Mouse (Mus musculus): ENCODE results near the gene Olfr532. TPM values are rescaled to one million over a fixed set of nuclear protein-coding genes. Genes with fewer than 3 reads are reported as not detected.

The Olfr532 gene
- polyA plus RNA-seq (2012; rRNA removed) = not detected in 2 replicates

DNA sequence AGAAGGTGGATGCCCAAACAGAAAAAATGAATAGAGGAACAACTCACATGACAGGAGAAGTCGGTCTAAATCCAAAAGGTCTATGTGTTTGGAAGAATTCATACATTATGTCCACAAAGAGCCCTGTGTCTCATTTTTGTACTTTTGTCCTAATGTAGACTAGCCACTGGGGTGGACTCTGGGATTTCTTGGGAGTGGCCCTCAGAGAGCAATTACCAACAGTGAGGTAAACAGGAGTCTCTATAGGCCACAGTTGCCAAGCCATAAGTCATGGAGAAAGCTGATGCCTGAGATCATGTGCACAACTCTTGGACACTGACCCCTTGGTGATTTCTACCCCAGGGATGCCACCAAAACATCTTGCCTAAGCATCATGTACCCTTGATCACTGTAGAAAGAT, at the start of gene Olfr532:
TSS of gene Olfr532 (minus strand) at position 101 of the 400 bp plus-strand sequence.

DNA sequence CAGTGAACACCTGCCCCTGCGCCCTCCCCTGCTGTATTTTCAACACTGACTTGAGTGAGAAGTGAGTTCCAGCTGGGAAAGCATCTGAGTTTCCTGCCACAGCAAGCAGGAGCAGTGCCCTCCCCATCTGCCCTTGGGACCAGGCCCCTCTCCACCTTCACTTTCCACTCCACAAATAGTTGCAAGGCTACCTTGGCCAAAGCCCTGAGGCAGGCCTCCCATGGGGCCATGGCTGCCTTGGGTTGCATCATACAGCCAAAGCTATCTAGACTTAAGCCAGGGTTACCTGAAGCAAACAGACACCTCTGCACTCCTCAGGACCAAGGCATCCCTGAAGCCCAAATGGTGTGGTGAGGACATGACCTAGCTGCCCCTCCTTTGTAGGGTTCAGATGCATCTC, 41.6 kb upstream of the Olfr532 start, which contains the start of gene Olfr533:
TSS of gene Olfr533 (plus strand) at position 301 of the 400 bp plus-strand sequence.

DNA sequence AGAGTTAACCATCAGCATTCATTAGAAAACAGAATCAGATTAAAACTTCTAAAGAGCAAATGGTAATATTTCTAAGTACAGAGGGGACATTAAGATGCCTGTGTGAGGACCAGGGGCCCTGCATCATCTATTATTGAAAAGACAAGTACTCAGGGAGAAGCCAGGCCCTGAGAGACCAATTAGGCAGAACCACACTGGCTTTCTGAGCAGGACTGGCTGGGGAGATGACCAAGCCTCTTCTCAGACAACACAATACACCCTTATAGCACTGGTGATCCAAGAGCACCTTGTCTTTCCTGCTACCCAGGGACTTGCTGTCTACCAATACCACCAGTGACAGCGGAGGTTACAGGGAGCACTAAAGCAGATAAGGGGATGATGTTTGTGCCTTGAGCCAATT, 18.6 kb downstream of the Olfr532 start, which contains the start of gene Olfr531:
TSS of gene Olfr531 (minus strand) at position 101 of the 400 bp plus-strand sequence.

DNA sequence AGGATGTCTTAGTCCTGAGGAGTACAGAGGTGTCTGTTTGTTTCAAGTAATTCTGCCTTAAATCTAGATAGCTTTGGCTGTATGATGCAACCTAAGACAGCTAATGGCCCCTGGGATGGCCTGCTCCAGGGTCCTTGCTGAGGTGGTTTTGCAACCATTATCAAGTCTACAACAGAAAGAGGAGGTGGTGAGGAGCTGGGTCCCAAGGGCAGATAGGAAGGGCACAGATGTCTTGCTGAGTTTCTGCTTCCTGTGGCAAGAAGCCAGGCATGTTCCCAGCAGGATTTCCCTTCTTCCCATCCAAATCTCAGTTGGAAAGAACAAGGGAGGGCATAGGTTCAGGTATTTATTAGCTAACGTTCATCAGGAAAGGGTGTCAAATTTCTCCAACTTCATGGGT, 45.2 kb downstream of the Olfr532 start, which contains the start of gene Olfr530:
TSS of gene Olfr530 (minus strand) at position 101 of the 400 bp plus-strand sequence.

Other genes with a start within 250 kb of the Olfr532 start
- 0.10 TPM in 1 of 2 replicates, not detected in the other for gene Olfr523, start 248.4 kb downstream of the Olfr532 start, polyA plus RNA-seq (2012; rRNA removed)
- gene Olfr524, start 215.7 kb downstream of the Olfr532 start, polyA plus RNA-seq (2012; rRNA removed) = not detected in 2 replicates
- 0.30 and 0.50 TPM in 2 replicates for gene Cd163l1, start 203.4 kb downstream of the Olfr532 start, polyA plus RNA-seq (2012; rRNA removed)
- 0.16 TPM in 1 of 2 replicates, not detected in the other for gene 5830411N06Rik, start 174.4 kb downstream of the Olfr532 start, polyA plus RNA-seq (2012; rRNA removed)
- gene Olfr525, start 100.8 kb downstream of the Olfr532 start, polyA plus RNA-seq (2012; rRNA removed) = not detected in 2 replicates
- not detected in 2 replicates for gene Olfr527, start 87.6 kb downstream of the Olfr532 start, polyA plus RNA-seq (2012; rRNA removed)
- gene Olfr60, start 60.0 kb downstream of the Olfr532 start, polyA plus RNA-seq (2012; rRNA removed) = 0.29 and 0.58 TPM in 2 replicates
- not detected in 2 replicates for gene Olfr530, start 45.3 kb downstream of the Olfr532 start, polyA plus RNA-seq (2012; rRNA removed)
- not detected in 2 replicates for gene Olfr531, start 18.7 kb downstream of the Olfr532 start, polyA plus RNA-seq (2012; rRNA removed)
- not detected in 2 replicates for gene Olfr533, start 41.7 kb upstream of the Olfr532 start, polyA plus RNA-seq (2012; rRNA removed)
- gene Olfr535, start 62.6 kb upstream of the Olfr532 start, polyA plus RNA-seq (2012; rRNA removed) = not detected in 2 replicates
- not detected in 2 replicates for gene Olfr536, start 85.8 kb upstream of the Olfr532 start, polyA plus RNA-seq (2012; rRNA removed)
- not detected in 2 replicates for gene Olfr538, start 146.2 kb upstream of the Olfr532 start, polyA plus RNA-seq (2012; rRNA removed)
- gene Olfr46, start 179.6 kb upstream of the Olfr532 start, polyA plus RNA-seq (2012; rRNA removed) = not detected in 2 replicates
- gene Olfr61, start 207.3 kb upstream of the Olfr532 start, polyA plus RNA-seq (2012; rRNA removed) = not detected in 2 replicates
- gene Olfr53, start 224.8 kb upstream of the Olfr532 start, polyA plus RNA-seq (2012; rRNA removed) = not detected in 2 replicates
- gene Olfr539, start 238.3 kb upstream of the Olfr532 start, polyA plus RNA-seq (2012; rRNA removed) = not detected in 2 replicates

Data from colon, adult 2 months (tissue).